Mouse (Mus musculus) MEL (cell line): Measurements from ENCODE around the gene Tnfrsf8. TPM values are rescaled to one million over a fixed set of nuclear protein-coding genes. Genes with fewer than 3 reads are reported as not detected.

Experiments used
- DNase-seq: peaks from one replicate; pipeline ENCODE4 v3.0.0; 2011; ENCODE audit warnings: low read depth, low spot score
- H3K27ac ChIP-seq: 2 replicates; pipeline ENCODE4 v1.5.1; 2012; ENCODE audit warnings: low read depth, mild to moderate bottlenecking, control low read depth, low read length, moderate library complexity; ENCODE audit not compliant: control insufficient read depth
- H3K27me3 ChIP-seq, 2 experiments: fragments of 150-350 bp in 1 of 2; sonication (generic) in 1 of 2; 2 replicates each; pipeline ENCODE4 v1.6.1; 2012; ENCODE audit warnings: low read length in 2 of 2, mild to moderate bottlenecking in 2 of 2, improper control_type of control experiment in 1 of 2, moderate library complexity in 1 of 2; ENCODE audit not compliant: insufficient read depth in 2 of 2, control insufficient read depth in 1 of 2
- H3K36me3 ChIP-seq, 2 experiments: 2 replicates each; pipeline ENCODE4 v1.6.1; 2012 to 2014; ENCODE audit warnings: low read length in 2 of 2, improper control_type of control experiment in 1 of 2, inconsistent platforms in 1 of 2, mild to moderate bottlenecking in 1 of 2; ENCODE audit not compliant: insufficient read depth in 2 of 2, control insufficient read depth in 1 of 2
- H3K4me1 ChIP-seq, 2 experiments: fragments of 150-350 bp in 1 of 2; sonication (generic) in 1 of 2; 2 replicates each; pipeline ENCODE4 v1.6.1; 2012; ENCODE audit warnings: low read length in 2 of 2, improper control_type of control experiment in 1 of 2, mild to moderate bottlenecking in 1 of 2; ENCODE audit not compliant: insufficient read depth in 2 of 2, control insufficient read depth in 1 of 2
- H3K4me3 ChIP-seq, 2 experiments: fragments of 150-350 bp in 1 of 2; sonication (generic) in 1 of 2; 2 replicates each; pipeline ENCODE4 v1.5.1; 2012; ENCODE audit warnings: low read depth in 2 of 2, low read length in 2 of 2, mild to moderate bottlenecking in 2 of 2, moderate library complexity in 2 of 2, control low read depth in 1 of 2, improper control_type of control experiment in 1 of 2; ENCODE audit not compliant: control insufficient read depth in 1 of 2, insufficient read depth in 1 of 2
- H3K79me2 ChIP-seq: 2 replicates; pipeline ENCODE4 v1.6.1; 2012; ENCODE audit warnings: mild to moderate bottlenecking, low read length, moderate library complexity; ENCODE audit not compliant: control insufficient read depth, poor library complexity, insufficient read depth
- H3K9ac ChIP-seq: 2 replicates; pipeline ENCODE4 v1.6.1; 2012; ENCODE audit warnings: low read depth, mild to moderate bottlenecking, control low read depth, low read length, moderate library complexity; ENCODE audit not compliant: control insufficient read depth, poor library complexity, severe bottlenecking
- H3K9me3 ChIP-seq: fragments of 150-350 bp; sonication (generic); replicated peaks from 2 replicates; pipeline ENCODE4 v1.6.1; 2012; ENCODE audit warnings: mild to moderate bottlenecking, low read length, improper control_type of control experiment, moderate library complexity; ENCODE audit not compliant: insufficient read depth
- EP300 ChIP-seq, 2 experiments: IDR thresholded peaks; 2 replicates each; pipeline ENCODE4 v1.6.1; 2011; ENCODE audit warnings: improper control_type of control experiment in 2 of 2, low read length in 2 of 2, low read depth in 1 of 2, mild to moderate bottlenecking in 1 of 2
- ETS1 ChIP-seq: IDR thresholded peaks from 2 replicates; pipeline ENCODE4 v1.6.1; 2012; ENCODE audit warnings: low read depth, mild to moderate bottlenecking, inconsistent platforms, low read length, improper control_type of control experiment, moderate library complexity
- JUND ChIP-seq: IDR thresholded peaks from 2 replicates; pipeline ENCODE4 v1.6.1; 2011; ENCODE audit warnings: low read depth, mild to moderate bottlenecking, improper control_type of control experiment, low read length
- MAZ ChIP-seq: IDR thresholded peaks from 2 replicates; pipeline ENCODE4 v1.6.1; 2012; ENCODE audit warnings: low read depth, mild to moderate bottlenecking, inconsistent platforms, low read length, improper control_type of control experiment
- MXI1 ChIP-seq: IDR thresholded peaks from 2 replicates; pipeline ENCODE4 v1.6.1; 2011; ENCODE audit warnings: mild to moderate bottlenecking, low read depth, low read length, improper control_type of control experiment
- NELFE ChIP-seq: IDR thresholded peaks from 2 replicates; pipeline ENCODE4 v1.6.1; 2011; ENCODE audit warnings: low read depth, low read length, improper control_type of control experiment
- POLR2AphosphoS2 ChIP-seq: IDR thresholded peaks from 2 replicates; pipeline ENCODE4 v1.6.1; 2011; ENCODE audit warnings: low read length, improper control_type of control experiment
- RAD21 ChIP-seq: IDR thresholded peaks from 2 replicates; pipeline ENCODE4 v1.6.1; 2011; ENCODE audit warnings: mild to moderate bottlenecking, low read depth, low read length, improper control_type of control experiment
- TAL1 ChIP-seq: IDR thresholded peaks from 2 replicates; pipeline ENCODE4 v1.6.1; 2012; ENCODE audit warnings: mild to moderate bottlenecking, inconsistent platforms, low read length, moderate library complexity, mixed read lengths
- TBP ChIP-seq: IDR thresholded peaks from 2 replicates; pipeline ENCODE4 v1.8.0; 2011; ENCODE audit warnings: low read depth, low read length, improper control_type of control experiment
- TCF12 ChIP-seq: IDR thresholded peaks from 2 replicates; pipeline ENCODE4 v1.6.1; 2014; ENCODE audit warnings: low read depth, mild to moderate bottlenecking, inconsistent platforms, low read length, improper control_type of control experiment, moderate library complexity
- UBTF ChIP-seq: IDR thresholded peaks from 2 replicates; pipeline ENCODE4 v1.6.1; 2012; ENCODE audit warnings: low read depth, mild to moderate bottlenecking, inconsistent platforms, low read length, improper control_type of control experiment, moderate library complexity, borderline replicate concordance; ENCODE audit not compliant: insufficient read depth
- ZC3H11A ChIP-seq: IDR thresholded peaks from 2 replicates; pipeline ENCODE4 v1.6.1; 2012; ENCODE audit warnings: low read depth, mild to moderate bottlenecking, inconsistent platforms, low read length, improper control_type of control experiment
- ZMIZ1 ChIP-seq: IDR thresholded peaks from 2 replicates; pipeline ENCODE4 v1.6.1; 2012; ENCODE audit warnings: low read depth, mild to moderate bottlenecking, inconsistent platforms, low read length, improper control_type of control experiment, moderate library complexity
- ZNF384 ChIP-seq: IDR thresholded peaks from 2 replicates; pipeline ENCODE4 v1.6.1; 2012; ENCODE audit warnings: low read depth, mild to moderate bottlenecking, inconsistent platforms, low read length, improper control_type of control experiment
- polyA plus RNA-seq, 2 experiments: library from polyadenylated mRNA; stranded (reverse) in 1 of 2; unstranded in 1 of 2; fragments of >175 nt in 1 of 2; fragments of >200 nt in 1 of 2; gene quantifications; 2 replicates each; pipeline versions ENCODE4 v1.2.1 to v1.2.4; 2012; ENCODE audit warnings: low replicate concordance in 2 of 2, low read depth in 1 of 2; ENCODE audit not compliant: insufficient read length in 2 of 2, insufficient read depth in 1 of 2, missing spikeins in 1 of 2
- total RNA-seq: library from RNA; depleted of rRNA; stranded (reverse); fragments of 300-350 nt; gene quantifications from 2 replicates; pipeline ENCODE4 v1.2.3, GENCODE M21; 2012

Gene Tnfrsf8
- total and polyA plus RNA-seq, 3 experiments: not detected

- peaks cover 11 to 21% of the 10 kb centered on the region in 2 experiments for H3K4me1 ChIP-seq
These were observed 30.0 kb upstream of the Tnfrsf8 start for GRCm38 (mm10) chr4:145344948-145345347.

DNA sequence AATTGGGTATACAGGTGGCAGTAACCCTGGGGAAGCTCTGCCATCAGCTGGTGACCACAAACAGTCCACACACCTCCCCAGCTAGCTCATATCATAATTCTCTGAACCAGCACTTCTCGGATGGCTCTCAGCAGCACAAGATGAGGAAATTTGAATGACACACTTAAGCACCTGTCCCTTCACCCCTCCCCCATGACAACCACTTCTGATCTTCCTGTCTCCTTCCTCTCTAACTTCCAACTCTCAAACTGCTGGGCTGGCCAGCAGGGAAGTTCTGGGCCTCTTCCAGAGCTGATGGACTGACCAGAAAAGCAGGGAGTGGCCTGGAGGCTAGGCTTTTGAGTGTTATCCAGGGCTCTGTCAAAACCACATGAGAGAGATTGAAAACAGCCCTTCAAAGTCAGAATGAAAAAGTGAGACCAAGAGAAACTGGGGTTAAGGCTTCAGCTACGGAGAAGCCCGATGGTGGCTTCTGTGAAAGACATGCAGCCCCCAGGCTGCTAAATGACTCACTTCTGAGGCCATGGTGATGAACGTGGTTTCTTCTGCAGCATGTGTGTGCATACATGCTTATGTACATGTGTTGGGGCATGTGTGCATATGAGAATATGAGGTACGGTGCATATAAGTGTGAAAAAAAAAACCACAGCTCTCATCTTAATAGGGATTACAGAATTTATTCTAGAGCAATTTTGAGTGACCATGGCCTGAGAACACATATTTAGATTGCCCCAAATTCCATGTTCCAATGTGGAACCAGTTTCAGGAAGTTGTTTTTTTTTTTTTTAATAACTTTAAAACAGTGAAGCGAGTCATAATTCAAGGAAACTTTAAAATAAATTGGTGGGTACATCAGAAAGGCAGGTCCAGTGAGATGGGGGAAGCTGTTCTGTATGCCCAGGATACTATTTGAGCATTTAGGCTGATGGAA is 27.2 kb upstream of the Tnfrsf8 start:
- Histone ChIP-seq H3K4me1 (peaks cover 11 to 21% of the 10 kb centered on the region in 2 experiments), H3K9ac (peak overlapping the region; percentile 41), H3K27me3 (no peaks in the 10 kb centered on the region), H3K4me3 (peak overlapping the region; percentile 20 to 21; a peak in 3 of 4 replicates), H3K9me3 (no peaks in the 10 kb centered on the region), H3K27ac (peak overlapping the region; percentile 79), H3K36me3 (peaks cover 0 to 22% of the 10 kb centered on the region in 2 experiments; a peak in 2 of 4 replicates), H3K79me2 (no peaks in the 10 kb centered on the region)
- TF ChIP-seq ZNF384 (no peak), TBP (0 out of 2 replicates have a peak, but pooled peaks have one; percentile 23), TCF12 (0 out of 2 replicates have a peak, but pooled peaks have one; percentile 31), ETS1 (peak; percentile 74), MAZ (no peak), EP300 (IDR thresholded peaks at IDR 0.05; ENCODE audit: low read depth in 1 of 2, low read length in 2 of 2) (peak; percentile 36 to 43)
- DNase-seq: peak; percentile 56

More at GRCm38 (mm10) chr4:145344948-145345347, 30.0 kb upstream of the Tnfrsf8 start:
- Histone ChIP-seq H3K79me2 (no peaks in the 10 kb centered on the region), H3K9ac (no peak overlapping the region), H3K27ac (no peak overlapping the region), H3K36me3 (peaks cover 0 to 22% of the 10 kb centered on the region in 2 experiments; a peak in 2 of 4 replicates), H3K4me3 (no peak overlapping the region), H3K27me3 (no peaks in the 10 kb centered on the region), H3K9me3 (no peaks in the 10 kb centered on the region)
- DNase-seq: no peak
- TF ChIP-seq RAD21 (no peak), TCF12 (no peak)

- Histone ChIP-seq H3K4me3 (no peak overlapping the region), H3K9me3 (no peaks in the 10 kb centered on the region), H3K27ac (no peak overlapping the region), H3K4me1 (peaks cover 11 to 17% of the 10 kb centered on the region in 2 experiments), H3K79me2 (no peaks in the 10 kb centered on the region), H3K27me3 (no peaks in the 10 kb centered on the region)
- no peak for DNase-seq
- TF ChIP-seq POLR2AphosphoS2 (no peak), TAL1 (no peak), MXI1 (no peak), TCF12 (no peak), UBTF (no peak), NELFE (no peak), JUND (no peak), ZMIZ1 (no peak), ZC3H11A (no peak), RAD21 (no peak), MAZ (no peak)
- TF ChIP-seq, all 39 proteins: peak for 0
- H3K9ac ChIP-seq: no peak overlapping the region
- peaks cover 0 to 20% of the 10 kb centered on the region in 2 experiments; a peak in 2 of 4 replicates for H3K36me3 ChIP-seq
These were observed 23.2 kb upstream of the Tnfrsf8 start for GRCm38 (mm10) chr4:145337906-145338858.
